Mouse (Mus musculus) midbrain, embryonic 10.5 days (tissue): ENCODE results near the gene Tbc1d8. TPM values are rescaled to one million over a fixed set of nuclear protein-coding genes. Genes with fewer than 3 reads are reported as not detected.

Experiments used
- DNase-seq: peaks from one replicate; pipeline ENCODE4 v3.0.0-alpha.2; 2017; ENCODE audit warnings: low spot score
- H3K27ac ChIP-seq: fragments of 300-500 bp; sonication (generic); replicated peaks from 2 replicates; pipeline ENCODE4 v1.5.1; 2016; ENCODE audit warnings: mild to moderate bottlenecking
- H3K27me3 ChIP-seq: fragments of 300-500 bp; sonication (generic); 2 replicates; pipeline ENCODE4 v1.6.1; 2016; ENCODE audit warnings: low read depth, mild to moderate bottlenecking; ENCODE audit not compliant: poor library complexity, severe bottlenecking
- H3K36me3 ChIP-seq: fragments of 300-500 bp; sonication (generic); 2 replicates; pipeline ENCODE4 v1.6.1; 2016; ENCODE audit warnings: mild to moderate bottlenecking, moderate library complexity
- H3K4me1 ChIP-seq: fragments of 300-500 bp; sonication (generic); 2 replicates; pipeline ENCODE4 v1.6.1; 2016
- H3K4me3 ChIP-seq: fragments of 300-500 bp; sonication (generic); 2 replicates; pipeline ENCODE4 v1.5.1; 2016; ENCODE audit warnings: mild to moderate bottlenecking, moderate library complexity
- H3K9me3 ChIP-seq: fragments of 300-500 bp; sonication (generic); replicated peaks from 2 replicates; pipeline ENCODE4 v1.6.1; 2016; ENCODE audit warnings: mild to moderate bottlenecking
- WGBS: fragments of 180-500 bp; shearing (Covaris S2); methylation state at CpG from one replicate; pipeline ENCODE4 v1.1.7; 2016; 5-methylcytosine and 5-hydroxymethylcytosine counted together
- polyA plus RNA-seq: library from polyadenylated mRNA; unstranded; fragments of >200 nt; fragmentation: Nextera tagmentation; extraction: Ambion mirVana; gene quantifications from 2 replicates; pipeline ENCODE4 v1.2.1, GENCODE M21; 2016

Tbc1d8 gene
- polyA plus RNA-seq, 1 experiment from 2014 or later, result 5.9 TPM

DNA sequence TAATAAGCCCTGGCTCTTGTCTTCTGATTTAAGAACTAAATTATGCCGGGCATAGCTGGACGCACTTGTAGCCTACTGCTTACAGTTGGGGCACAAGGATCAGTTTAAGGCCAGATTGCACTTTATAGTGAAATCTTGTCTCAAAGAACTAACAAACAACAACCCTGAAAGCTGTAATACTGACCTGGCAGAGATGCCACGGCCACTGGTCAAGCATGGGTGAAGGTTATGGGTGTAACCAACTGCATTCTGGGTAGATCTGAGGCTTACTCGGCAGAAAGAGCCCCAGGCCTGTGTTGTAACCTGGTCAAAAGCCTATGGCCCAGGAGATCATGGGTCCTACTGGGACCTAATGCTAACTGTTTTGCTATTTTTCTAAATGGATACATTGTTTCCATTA is 26.4 kb downstream of the Tbc1d8 start:
- DNase-seq, result no peak
- Histone ChIP-seq H3K27ac (no peak overlapping the region), H3K4me3 (no peak overlapping the region), H3K27me3 (no peaks in the 10 kb centered on the region), H3K4me1 (peaks cover 16% of the 10 kb centered on the region), H3K9me3 (no peaks in the 10 kb centered on the region), H3K36me3 (no peaks in the 10 kb centered on the region)
- WGBS, result 87% methylated on average over 4 of the region's 4 CpGs

DNA sequence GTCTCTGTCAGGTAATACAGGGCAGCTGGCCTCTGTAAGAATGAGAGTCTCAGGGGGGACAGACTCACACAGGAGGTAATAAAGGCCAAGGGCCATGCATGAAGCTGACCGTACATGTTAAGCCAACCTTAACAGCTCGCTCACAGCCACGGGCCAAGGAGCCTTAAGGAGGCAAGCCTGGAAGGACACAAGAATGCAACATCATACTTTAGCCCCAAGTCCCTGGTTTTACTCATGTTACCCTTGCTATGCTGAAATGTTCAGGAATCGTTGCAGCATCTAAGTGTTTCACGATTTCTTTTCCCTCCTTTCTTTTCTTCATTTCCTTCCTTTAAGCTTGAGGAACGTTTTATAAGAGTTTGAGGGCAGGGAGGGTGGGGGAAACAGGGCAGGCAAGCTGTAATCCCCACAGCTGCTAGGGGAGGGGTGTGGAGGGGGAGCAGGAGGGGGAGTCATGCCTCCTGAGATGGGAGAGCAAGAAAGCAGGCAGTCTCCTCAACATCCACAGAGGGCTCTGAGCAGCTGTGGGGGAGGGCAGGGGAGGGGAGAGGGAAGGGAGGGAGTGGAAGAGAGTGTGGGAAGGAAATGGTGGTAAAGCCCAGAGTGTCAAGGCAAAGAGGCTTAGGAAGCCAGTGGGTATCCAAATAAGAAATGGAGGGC is 28.4 kb downstream of the Tbc1d8 start:
- H3K36me3 ChIP-seq, result no peaks in the 10 kb centered on the region
- H3K27ac ChIP-seq, result peak overlapping the region; percentile 23
- H3K4me3 ChIP-seq, result no peak overlapping the region
- WGBS, result 72% methylated on average over 6 of the region's 6 CpGs
- H3K4me1 ChIP-seq, result peaks cover 22% of the 10 kb centered on the region
- H3K9me3 ChIP-seq, result no peaks in the 10 kb centered on the region
- peak; percentile 18 for DNase-seq
- no peaks in the 10 kb centered on the region for H3K27me3 ChIP-seq

DNA sequence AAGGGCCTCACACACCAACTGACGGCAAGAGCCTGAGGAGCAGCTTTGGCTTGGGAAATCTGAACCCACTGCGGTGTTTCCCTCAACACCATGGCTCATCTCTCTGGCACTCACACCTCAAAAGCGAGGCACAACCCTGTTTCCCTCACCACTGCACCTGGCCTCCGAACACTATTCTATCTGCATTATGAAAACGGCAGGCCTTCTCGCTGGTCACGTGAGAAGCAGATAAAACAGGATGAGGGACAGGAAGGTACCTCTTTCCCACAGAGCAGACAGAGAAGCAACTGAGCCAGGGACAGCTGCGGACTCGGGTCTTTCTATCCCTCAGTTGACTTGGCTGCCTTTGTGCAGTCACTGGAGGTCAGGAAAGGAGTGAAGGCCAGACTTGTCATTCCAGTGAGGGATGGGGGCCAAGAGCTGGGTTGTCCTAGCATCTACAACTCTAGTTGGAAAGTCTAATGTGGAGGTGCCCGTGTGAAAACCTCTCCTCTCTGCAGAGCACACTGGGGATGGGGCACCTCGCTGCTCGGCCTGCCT is 29.2 kb downstream of the Tbc1d8 start:
- no peaks in the 10 kb centered on the region for H3K27me3 ChIP-seq
- peak overlapping the region; percentile 7; the same call in 1 of the 2 replicates for H3K27ac ChIP-seq
- peaks cover 22% of the 10 kb centered on the region for H3K4me1 ChIP-seq
- H3K36me3 ChIP-seq, result no peaks in the 10 kb centered on the region
- WGBS, result 88% methylated on average over 12 of the region's 12 CpGs
- no peaks in the 10 kb centered on the region for H3K9me3 ChIP-seq
- no peak overlapping the region for H3K4me3 ChIP-seq
- DNase-seq, result no peak

DNA sequence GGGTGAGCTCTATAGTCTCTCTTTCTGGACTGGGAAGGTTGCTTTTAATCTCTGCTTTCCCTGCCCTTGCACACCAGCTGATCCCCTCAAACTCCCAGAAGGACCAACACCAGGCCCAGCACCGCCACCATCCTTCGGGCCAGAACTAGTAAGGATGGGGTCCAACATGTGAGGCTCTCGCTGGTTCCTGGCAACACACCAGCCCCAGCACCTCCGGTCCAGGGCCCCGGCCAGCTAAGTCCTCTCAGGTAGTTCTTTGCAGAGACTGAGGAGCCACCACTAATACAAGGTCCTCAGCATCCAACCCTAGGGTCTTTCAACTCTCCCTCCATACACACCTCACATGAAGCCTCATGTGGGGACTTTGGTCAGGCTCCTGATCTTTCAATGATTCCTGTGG is 29.7 kb downstream of the Tbc1d8 start:
- WGBS, result 92% methylated on average over 5 of the region's 5 CpGs
- Histone ChIP-seq H3K27me3 (no peaks in the 10 kb centered on the region), H3K9me3 (no peaks in the 10 kb centered on the region), H3K4me1 (peaks cover 22% of the 10 kb centered on the region), H3K27ac (no peak overlapping the region), H3K36me3 (no peaks in the 10 kb centered on the region), H3K4me3 (no peak overlapping the region)
- DNase-seq, result no peak

DNA sequence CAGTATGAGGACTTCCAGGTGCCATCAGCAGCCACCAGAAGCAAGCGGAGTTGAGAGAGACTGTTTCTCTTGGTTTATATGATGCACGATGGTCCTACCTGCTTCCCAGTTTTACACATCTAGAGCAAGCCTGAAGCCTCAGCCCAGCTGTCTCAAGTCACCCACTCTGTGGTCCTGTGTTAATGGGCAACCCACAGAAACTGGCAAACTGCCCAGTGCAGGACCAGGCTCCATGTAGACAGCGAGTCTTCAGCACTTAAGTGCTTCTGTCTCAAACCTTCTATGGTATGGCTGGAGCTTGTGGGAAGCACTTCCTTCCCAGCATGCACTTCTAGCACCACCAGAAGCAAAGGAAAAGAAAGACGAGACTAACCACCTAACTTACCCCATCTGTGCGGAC is 30.3 kb downstream of the Tbc1d8 start:
- H3K4me3 ChIP-seq, result no peak overlapping the region
- no peaks in the 10 kb centered on the region for H3K27me3 ChIP-seq
- no peak for DNase-seq
- no peaks in the 10 kb centered on the region for H3K36me3 ChIP-seq
- WGBS, result 86% methylated on average over 5 of the region's 5 CpGs
- H3K4me1 ChIP-seq, result peaks cover 22% of the 10 kb centered on the region
- H3K27ac ChIP-seq, result no peak overlapping the region
- no peaks in the 10 kb centered on the region for H3K9me3 ChIP-seq

DNA sequence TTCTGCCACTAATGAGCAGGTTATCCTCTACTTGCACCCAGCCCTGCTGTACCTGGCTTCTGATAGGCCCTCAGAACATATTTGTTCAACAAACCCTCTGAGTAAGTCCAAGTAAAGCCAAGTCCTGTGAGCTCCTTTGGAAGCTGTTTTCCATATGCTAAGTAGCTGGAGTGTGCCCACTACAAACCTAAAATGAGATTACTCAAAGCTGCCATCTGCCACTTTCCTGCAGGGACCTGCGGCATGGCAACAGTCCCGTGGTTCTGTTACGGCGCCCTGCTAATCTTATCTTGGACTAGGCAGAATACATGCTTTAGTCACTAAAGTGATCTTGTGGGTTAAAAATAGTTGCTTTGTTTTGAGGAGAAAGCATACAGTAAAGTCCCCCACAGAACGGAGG is 32.4 kb downstream of the Tbc1d8 start:
- Histone ChIP-seq H3K9me3 (no peaks in the 10 kb centered on the region), H3K27me3 (no peaks in the 10 kb centered on the region), H3K36me3 (no peaks in the 10 kb centered on the region), H3K27ac (no peak overlapping the region), H3K4me1 (peaks cover 22% of the 10 kb centered on the region), H3K4me3 (no peak overlapping the region)
- 85% methylated on average over 5 of the region's 5 CpGs for WGBS
- no peak for DNase-seq

DNA sequence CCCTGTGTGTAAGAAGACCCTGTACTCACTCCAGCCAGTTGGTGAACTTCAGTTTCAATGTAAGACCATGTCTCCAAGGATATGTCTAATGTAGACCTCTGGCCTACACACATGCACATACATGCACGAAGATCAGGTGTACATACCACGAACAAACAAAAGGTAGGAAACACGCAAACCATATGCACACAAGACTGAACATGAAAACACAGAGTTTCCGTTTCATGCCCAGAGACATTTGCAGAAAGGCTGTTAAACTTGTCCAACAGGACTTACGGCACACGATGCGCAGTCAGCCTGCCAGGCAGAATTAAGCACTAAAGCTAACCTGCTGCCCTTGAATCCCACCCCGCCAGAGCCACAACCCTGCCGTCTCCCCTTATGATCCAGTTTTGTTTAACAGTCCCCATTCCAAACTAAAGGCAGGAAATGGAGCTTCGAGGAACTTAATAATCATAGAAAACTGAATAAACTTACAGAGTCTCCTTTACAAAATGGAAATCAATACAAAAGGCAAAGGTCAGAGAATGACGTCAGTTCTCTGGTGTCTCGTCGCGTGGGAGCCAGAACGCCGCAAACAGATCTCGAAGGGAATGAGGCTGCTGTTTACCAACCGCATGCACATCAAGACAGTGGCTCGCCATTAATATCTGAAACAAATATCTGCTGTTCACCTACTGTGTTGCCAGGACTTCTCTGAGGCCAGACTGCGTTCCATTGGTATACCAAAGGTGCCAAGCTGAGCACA is 33.1 kb downstream of the Tbc1d8 start:
- WGBS, result 89% methylated on average over 20 of the region's 20 CpGs
- Histone ChIP-seq H3K27me3 (no peaks in the 10 kb centered on the region), H3K27ac (no peak overlapping the region), H3K36me3 (no peaks in the 10 kb centered on the region), H3K4me3 (no peak overlapping the region), H3K9me3 (no peaks in the 10 kb centered on the region), H3K4me1 (peaks cover 18% of the 10 kb centered on the region)
- no peak for DNase-seq

DNA sequence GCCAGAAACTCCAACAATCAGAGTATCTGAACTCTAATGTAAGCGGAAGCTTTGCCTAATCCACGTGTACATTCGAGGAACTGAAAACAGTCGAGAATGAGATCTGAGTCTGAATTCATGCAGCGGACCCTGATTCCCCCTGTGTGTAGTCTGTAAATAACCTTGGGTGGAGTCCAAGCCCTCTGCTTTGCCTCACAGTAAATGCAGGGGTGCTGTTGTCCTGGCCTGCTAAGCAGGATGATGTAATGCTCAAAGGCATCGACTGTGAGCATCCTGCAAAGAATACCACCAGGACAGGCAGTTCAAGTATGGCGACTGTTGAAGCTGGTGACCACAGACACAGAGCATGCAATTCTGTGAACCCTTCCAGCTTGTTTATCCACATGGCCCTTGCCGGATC is 34.8 kb downstream of the Tbc1d8 start:
- WGBS, result 87% methylated on average over 8 of the region's 8 CpGs
- Histone ChIP-seq H3K9me3 (no peaks in the 10 kb centered on the region), H3K27ac (no peak overlapping the region), H3K4me1 (peaks cover 6% of the 10 kb centered on the region), H3K4me3 (no peak overlapping the region), H3K27me3 (no peaks in the 10 kb centered on the region), H3K36me3 (no peaks in the 10 kb centered on the region)
- DNase-seq, result no peak

DNA sequence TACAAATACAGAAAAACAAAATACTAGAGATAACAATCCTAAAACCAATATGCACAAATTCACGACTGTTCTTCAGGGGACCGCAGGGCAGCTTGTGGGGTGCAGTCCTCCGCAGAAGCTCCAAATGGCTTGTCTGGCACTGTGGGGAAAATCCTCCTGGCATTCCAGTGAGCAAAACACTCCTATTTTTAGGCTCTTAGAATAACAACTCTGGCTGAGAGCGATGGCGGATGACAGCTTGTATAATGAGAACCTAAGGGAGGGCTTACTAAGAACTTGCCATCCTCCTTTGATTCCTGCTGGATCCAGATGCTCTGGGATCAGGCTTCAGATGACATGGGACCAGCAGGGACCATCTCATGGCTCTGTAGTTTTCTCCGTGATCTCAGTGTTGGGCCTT is 36.9 kb downstream of the Tbc1d8 start:
- H3K36me3 ChIP-seq, result no peaks in the 10 kb centered on the region
- H3K9me3 ChIP-seq, result no peaks in the 10 kb centered on the region
- no peaks in the 10 kb centered on the region for H3K27me3 ChIP-seq
- 79% methylated on average over 6 of the region's 6 CpGs for WGBS
- H3K4me3 ChIP-seq, result no peak overlapping the region
- DNase-seq, result no peak
- H3K4me1 ChIP-seq, result peaks cover 6% of the 10 kb centered on the region
- H3K27ac ChIP-seq, result no peak overlapping the region

DNA sequence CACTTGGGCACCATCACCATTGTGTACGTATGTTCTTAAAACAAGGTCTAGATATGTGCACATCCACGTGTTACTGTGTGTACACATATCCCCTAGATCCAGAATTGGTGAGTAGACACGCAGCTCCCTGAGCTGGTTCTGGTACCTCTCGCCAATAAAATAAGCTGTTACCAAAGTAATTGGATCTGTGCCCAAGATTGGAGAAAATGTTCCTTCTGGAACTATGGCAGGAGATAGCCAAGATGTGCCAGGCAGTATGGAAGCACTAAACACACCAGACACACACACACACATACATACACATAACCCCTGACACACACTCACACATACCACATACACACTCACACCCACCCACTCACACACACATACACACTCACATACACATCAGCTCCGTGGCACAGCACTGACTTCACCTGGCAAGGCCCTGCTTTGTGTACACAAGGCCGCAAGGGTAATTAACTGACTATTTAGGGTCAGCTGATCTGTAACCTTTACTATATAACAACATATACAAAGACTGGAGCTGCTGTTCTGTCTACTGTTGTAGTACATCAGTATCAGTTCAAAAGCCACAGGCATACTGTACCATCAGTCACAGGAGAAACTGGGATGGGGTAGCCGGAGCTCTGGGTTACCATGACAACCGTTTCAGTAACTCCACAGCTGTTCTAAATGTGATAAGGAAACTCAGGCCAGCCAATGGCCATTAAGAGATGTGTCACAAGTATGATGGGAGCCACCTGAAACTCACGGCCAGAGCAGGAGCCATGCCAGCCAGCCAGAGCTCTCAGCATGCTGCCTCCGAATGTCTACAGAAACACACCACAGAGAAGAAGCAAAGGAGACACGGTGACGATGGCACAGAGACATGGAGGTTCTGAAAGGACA is 38.6 kb downstream of the Tbc1d8 start:
- WGBS, result 87% methylated on average over 12 of the region's 12 CpGs
- Histone ChIP-seq H3K36me3 (no peaks in the 10 kb centered on the region), H3K9me3 (no peaks in the 10 kb centered on the region), H3K4me1 (no peaks in the 10 kb centered on the region), H3K27ac (no peak overlapping the region), H3K4me3 (no peak overlapping the region), H3K27me3 (no peaks in the 10 kb centered on the region)
- DNase-seq, result no peak

DNA sequence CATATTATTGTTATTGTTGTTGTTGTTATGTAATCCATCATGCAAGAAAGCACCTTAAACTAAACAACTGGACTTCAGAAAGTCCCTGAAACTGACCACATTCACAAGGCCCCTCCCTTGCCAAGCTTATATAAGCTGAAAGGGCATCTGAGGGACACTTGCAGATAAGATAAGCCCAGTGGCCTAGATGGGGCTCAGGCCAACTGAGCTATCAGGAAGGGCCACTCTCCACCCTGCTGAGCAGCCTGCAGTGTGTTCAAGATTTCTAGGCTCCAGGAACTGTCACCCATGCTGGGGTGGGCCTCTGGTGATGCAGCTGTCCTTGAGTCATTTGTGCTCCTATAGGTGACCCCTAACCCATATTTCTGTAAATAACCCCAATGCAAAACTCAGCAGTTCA is 39.9 kb downstream of the Tbc1d8 start:
- Histone ChIP-seq H3K36me3 (no peaks in the 10 kb centered on the region), H3K4me1 (0 out of 2 replicates have a peak, but pooled peaks cover 3% of the 10 kb centered on the region), H3K4me3 (no peak overlapping the region), H3K27ac (no peak overlapping the region), H3K9me3 (no peaks in the 10 kb centered on the region), H3K27me3 (no peaks in the 10 kb centered on the region)
- no peak for DNase-seq

DNA sequence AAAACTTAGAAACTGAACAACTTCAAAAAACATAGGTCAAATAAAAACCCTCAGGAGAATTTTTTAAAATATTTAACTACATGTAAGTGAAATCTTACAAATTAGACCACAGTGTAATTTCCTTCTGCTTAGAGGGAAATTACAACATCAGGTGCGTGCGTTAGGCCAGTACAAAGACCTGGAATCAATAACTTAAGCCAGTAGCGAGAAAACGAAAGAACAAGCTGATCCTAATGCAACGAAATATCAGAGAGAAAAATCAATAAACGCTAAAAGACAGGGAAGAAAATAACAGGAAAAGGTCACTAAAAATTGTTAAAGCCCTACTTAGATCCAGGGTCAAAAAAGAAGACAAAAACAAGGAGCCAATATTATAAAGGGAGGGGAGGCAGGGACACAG is 44.3 kb downstream of the Tbc1d8 start:
- Histone ChIP-seq H3K27me3 (no peaks in the 10 kb centered on the region), H3K36me3 (no peaks in the 10 kb centered on the region), H3K4me3 (no peak overlapping the region), H3K27ac (no peak overlapping the region), H3K4me1 (0 out of 2 replicates have a peak, but pooled peaks cover 3% of the 10 kb centered on the region), H3K9me3 (no peaks in the 10 kb centered on the region)
- DNase-seq, result no peak
- 84% methylated on average over 6 of the region's 6 CpGs for WGBS
